Mouse (Mus musculus) kidney, adult 8-10 months (tissue): ENCODE measurements around the gene Tas2r138.
"Not testable (repeated sequence)": the region's sequence is repeated elsewhere in the genome, so short reads cannot be mapped to it uniquely, and the experiment has no call there.

Source experiments
- DNase-seq, 2 experiments: peaks; one replicate each; pipeline ENCODE4 v3.0.0; 2022

Tas2r138 gene

GRCm38 (mm10) chr6:40613260-40613852 is at the start of gene Tas2r138:
Gene Tas2r138, minus strand, starts transcription at chr6:40613310.
- DNase-seq: no peak

- no peak for DNase-seq
Observed at GRCm38 (mm10) chr6:40660930-40661329, 47.8 kb upstream of the Tas2r138 start.

- no peak for DNase-seq
Observed at GRCm38 (mm10) chr6:40650953-40651352, 37.8 kb upstream of the Tas2r138 start.

- no peak for DNase-seq
Observed at GRCm38 (mm10) chr6:40645701-40646100, 32.6 kb upstream of the Tas2r138 start.

- no peak for DNase-seq
Observed at GRCm38 (mm10) chr6:40640710-40641538, 27.8 kb upstream of the Tas2r138 start.

- DNase-seq: no peak
Observed at GRCm38 (mm10) chr6:40637755-40638154, 24.6 kb upstream of the Tas2r138 start.

- peak; percentile 44 to 54 for DNase-seq
Observed at GRCm38 (mm10) chr6:40635559-40635958, 22.4 kb upstream of the Tas2r138 start.

- peak; percentile 64 to 77 for DNase-seq
Observed at GRCm38 (mm10) chr6:40634640-40635071, 21.5 kb upstream of the Tas2r138 start.

GRCm38 (mm10) chr6:40628406-40629000 is 15.4 kb upstream of the Tas2r138 start, which contains the start of gene Mgam:
Gene Mgam, plus strand, starts transcription at chr6:40628831.
- no peak for DNase-seq

GRCm38 (mm10) chr6:40626111-40626510 is 13.0 kb upstream of the Tas2r138 start:
- DNase-seq: peak in 1 of 2 experiments; percentile 20

GRCm38 (mm10) chr6:40617965-40618364 is 4.9 kb upstream of the Tas2r138 start:
- peak; percentile 32 to 75 for DNase-seq

GRCm38 (mm10) chr6:40610244-40610643 is 2.9 kb downstream of the Tas2r138 start:
- no peak for DNase-seq

GRCm38 (mm10) chr6:40607431-40607830 is 5.7 kb downstream of the Tas2r138 start:
- DNase-seq: no peak

- DNase-seq: not testable (repeated sequence)
Observed at GRCm38 (mm10) chr6:40598546-40598945, 14.6 kb downstream of the Tas2r138 start.

- DNase-seq: no peak
Observed at GRCm38 (mm10) chr6:40594804-40595550, 18.1 kb downstream of the Tas2r138 start.

GRCm38 (mm10) chr6:40588346-40588745 is 24.8 kb downstream of the Tas2r138 start:
- DNase-seq: no peak

- no peak for DNase-seq
Observed at GRCm38 (mm10) chr6:40585645-40586044, 27.5 kb downstream of the Tas2r138 start, which contains the start of gene Clec5a. Gene Clec5a, minus strand, starts transcription at chr6:40585821.

- no peak for DNase-seq
Observed at GRCm38 (mm10) chr6:40584336-40584735, 28.8 kb downstream of the Tas2r138 start.

GRCm38 (mm10) chr6:40576305-40576704 is 36.8 kb downstream of the Tas2r138 start:
- no peak for DNase-seq

- DNase-seq: no peak
Observed at GRCm38 (mm10) chr6:40573618-40574017, 39.5 kb downstream of the Tas2r138 start.

GRCm38 (mm10) chr6:40569187-40569586 is 43.9 kb downstream of the Tas2r138 start, which contains the start of gene Olfr460:
Gene Olfr460, plus strand, starts transcription at chr6:40569487.
- DNase-seq: no peak
